Mouse (Mus musculus) kidney, postnatal 4 days (tissue): Measurements from ENCODE around the gene Nhp2.

Experiments used
- DNase-seq, 2 experiments: peaks; one replicate each; pipeline ENCODE4 v3.0.0; 2021; ENCODE audit warnings: mixed read lengths in 2 of 2

The Nhp2 gene

DNA sequence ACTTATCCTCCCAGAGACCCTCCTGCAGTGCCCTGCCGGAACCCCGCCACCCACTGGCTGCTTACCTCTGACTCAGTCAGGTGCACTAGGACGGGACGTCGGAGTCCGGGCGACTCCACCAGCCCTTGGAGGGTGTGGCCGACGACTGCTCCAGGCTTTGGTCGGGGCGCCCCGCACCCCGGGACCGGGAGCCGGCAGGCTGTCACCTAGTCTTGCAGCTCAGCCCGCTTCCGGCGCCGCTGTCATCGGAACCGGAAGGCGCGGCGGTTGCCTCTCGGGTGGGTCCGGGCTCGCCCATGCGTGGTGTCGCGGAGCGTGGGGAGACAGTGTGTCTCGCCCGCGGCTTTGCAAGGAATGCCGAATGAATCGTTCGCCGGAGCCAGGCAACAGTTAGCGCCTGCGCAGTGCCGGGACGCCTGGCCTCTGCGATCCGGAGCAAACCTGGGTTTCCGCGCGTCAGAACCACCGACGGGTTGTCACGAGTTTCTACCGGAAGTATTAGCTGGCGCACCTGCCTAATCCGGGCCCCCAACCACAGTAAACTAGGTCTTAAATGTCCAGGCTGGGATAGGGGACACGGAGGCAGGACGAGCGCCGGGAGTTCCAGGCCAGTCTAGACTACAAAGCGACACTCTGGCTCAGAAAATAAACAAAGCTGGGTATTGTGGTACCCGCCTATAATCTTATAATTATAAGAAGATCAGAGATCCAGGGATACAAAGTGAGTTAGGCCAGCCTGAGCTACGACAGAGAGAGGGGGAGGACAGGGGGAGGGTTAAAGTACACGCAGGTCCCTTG lies 16.2 kb downstream of the Nhp2 start, which contains the start of gene Rmnd5b:
TSS of gene Rmnd5b (minus strand) at position 372 of the 798 bp plus-strand sequence.
- peak; percentile 89 to 94 for DNase-seq

DNA sequence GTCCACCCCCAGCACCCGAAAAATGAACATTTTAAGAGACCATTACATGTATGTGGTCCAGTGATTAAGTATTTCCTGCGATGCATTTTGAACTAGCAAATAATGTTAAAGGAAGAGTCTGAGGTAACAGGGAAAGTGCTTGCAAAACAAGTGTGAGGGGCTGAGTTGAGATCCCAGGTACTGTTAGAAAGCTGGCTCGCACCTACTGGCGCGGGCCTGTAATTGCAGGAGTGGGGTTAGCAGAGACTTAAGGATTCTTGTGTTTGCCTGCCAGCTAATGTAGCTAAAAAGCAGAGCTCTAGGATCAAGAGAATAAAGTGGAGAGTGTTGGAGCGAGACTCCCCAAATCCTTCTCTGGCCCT lies 16.8 kb downstream of the Nhp2 start:
- peak; percentile 75 to 84 for DNase-seq

GRCm38 (mm10) chr11:51637971-51638414 lies 18.5 kb downstream of the Nhp2 start:
- DNase-seq, result peak; percentile 67 to 77

DNA sequence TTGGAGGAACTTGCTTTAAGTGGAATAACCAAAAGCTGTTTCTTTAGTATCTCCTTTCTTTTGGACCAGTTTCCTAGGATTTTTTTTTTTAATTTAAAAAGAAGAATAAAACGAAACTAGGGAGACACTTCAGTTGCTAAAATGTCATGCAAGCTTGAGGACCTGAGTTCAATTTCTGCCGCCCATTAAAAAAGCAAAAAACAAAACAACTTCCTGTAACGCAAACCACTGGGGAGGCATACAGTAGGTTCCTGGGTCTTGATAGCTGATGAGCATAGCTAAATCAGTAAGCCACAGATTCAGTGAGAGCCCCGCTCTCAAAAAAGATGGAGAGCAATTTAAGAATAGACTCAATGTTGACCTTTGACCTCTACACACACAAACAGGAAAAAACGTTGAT lies 19.0 kb downstream of the Nhp2 start:
- DNase-seq, result no peak

GRCm38 (mm10) chr11:51640748-51641147 lies 21.2 kb downstream of the Nhp2 start:
- DNase-seq, result no peak

DNA sequence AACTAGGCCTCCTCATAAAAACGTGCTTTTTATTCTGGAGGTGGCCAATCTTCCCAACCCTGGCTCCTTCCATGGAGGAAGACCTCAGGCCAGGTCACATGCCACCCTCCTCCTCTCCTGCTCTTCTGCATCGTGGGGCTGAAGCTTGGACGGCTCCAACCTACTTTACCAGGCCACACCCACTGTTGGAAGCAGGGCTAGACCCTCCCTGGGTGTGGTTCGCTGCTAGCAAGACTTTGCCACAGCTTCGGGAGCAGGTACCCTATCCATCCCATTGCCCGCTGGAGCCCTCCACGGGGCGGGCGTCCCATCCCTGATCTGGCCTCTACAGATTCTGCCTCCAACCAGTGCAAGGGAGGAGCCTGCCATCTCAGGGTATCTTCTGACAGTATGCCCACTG lies 23.7 kb downstream of the Nhp2 start:
- no peak for DNase-seq

DNA sequence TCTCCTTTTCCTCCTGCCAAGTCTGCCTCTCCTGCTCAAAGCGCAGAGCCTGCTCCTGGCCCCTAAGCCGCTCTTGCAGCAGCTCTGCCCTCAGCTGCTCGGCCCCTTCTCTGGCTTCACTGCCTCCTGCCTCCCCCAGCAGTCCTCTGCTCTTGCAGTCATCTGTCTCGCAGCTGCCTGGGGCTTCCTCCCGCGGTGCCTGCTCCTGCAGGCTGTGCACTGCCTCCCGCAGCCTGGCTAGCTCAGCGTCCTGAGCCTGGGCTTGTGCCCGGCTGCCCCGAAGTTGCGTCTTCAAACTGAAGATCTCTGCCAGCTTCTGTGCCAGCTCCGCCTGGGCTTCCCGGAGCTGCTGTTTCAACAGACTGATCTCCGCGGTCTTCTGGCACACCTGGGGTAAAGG lies 24.2 kb downstream of the Nhp2 start:
- DNase-seq, result no peak

- no peak for DNase-seq
Measured at GRCm38 (mm10) chr11:51644217-51644616, 24.7 kb downstream of the Nhp2 start.

- peak; percentile 25 to 37 for DNase-seq
Measured at GRCm38 (mm10) chr11:51645293-51645692, 25.8 kb downstream of the Nhp2 start.

DNA sequence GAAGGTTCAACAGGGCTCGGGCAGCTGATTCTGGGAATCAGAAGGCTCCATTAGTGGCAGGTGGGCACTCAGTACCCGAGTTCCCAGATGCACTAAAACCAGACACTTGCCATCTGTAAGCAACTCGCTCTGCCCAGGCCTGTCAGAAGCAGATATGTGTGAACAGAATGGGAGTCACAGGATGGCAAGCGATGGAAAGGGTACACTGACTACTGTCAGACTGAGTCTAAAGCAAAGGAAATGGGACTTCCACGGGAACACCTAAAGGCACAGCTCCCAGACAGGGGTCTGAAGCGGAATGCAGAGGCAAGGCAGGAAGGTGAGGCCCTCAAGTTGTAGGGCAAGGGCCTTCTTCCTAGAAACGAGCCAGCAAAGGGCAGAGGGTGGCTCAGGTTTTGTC lies 26.7 kb downstream of the Nhp2 start:
- DNase-seq, result no peak

- DNase-seq, result peak; percentile 47 to 59
Measured at GRCm38 (mm10) chr11:51646751-51647667, 27.5 kb downstream of the Nhp2 start.

- DNase-seq, result peak; percentile 59 to 74
Measured at GRCm38 (mm10) chr11:51648566-51648965, 29.0 kb downstream of the Nhp2 start.

DNA sequence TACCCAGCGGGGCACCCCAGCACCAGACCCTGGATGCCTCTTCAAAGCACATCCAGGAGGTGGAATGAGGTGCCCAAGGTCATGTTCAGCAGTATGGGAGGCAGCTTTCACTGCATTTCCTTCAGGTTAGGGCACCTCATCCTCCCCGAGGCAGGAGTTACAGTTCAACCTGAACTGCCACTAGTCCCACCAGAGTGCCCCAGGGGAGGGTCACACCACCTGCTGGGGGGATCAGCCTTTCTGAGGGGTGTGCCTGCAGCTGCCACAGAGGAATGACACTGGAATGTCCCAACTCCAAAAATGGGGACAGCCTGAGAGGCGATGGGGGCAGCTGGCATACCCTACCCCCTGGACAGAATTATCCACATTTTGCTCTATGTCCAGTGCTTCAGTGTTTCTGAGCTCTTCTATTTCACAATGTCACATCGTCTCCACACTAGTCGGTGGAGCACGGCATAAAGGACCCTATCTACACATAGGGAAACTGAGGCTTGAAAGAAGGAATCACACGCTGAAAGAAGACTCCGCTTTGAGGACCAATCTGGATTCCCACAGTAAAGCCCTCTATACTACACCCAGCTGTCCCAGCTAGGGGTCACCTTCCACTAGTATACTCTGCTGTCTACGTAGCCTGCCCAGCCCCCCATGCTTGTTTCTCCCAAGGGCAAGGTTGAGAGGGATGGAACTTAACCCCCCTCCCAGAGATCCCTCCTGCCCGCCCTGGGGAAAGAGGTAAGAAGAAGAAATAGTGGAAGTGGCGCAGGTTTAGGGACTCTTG lies 29.8 kb downstream of the Nhp2 start:
- DNase-seq, result peak; percentile 31 to 37

- DNase-seq, result peak in 1 of 2 experiments; percentile 55
Measured at GRCm38 (mm10) chr11:51649889-51650199, 30.3 kb downstream of the Nhp2 start.

GRCm38 (mm10) chr11:51650261-51650660 lies 30.7 kb downstream of the Nhp2 start:
- DNase-seq, result peak in 1 of 2 experiments; percentile 57

DNA sequence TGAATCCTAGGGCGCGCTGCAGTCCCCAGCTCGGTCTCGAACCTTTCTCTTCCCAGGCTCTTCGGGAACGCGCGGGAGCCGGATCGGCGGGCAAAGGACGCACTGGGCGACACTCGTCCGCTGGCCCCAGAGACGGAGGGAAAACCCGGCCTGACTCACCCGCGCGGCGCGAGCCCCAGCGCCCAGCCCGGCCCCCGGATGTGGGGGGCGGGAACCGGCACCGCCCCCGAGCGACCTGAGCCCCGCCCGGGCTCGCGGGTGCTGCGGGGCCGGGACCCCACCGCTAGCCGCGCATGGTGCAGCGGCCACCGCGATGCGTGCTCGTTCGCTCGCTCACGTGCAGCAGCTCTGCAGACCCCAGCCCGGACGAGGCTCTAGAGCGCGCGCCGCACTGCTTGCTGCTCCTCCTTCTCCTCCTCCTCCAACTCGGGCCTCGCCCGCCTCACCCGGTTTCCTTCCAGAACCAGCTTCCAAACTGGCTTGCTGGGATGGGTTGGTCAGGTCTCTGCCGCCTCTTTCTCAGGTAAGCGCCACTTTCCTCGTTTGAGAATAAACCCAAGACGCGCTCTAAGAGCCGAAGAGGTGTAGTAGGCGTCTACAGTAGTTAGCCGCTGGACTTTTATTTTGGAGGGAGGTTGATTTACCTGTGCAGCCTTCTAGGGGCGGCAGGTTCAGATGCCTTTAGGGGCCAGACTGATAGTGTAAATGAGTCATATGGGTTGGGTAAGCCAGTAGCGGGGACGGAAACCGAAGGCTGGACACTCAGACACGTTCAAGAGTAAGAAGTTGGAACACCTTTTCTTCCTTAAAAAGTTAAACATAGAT lies 31.4 kb downstream of the Nhp2 start, which contains the start of the genes N4bp3 and D930048N14Rik:
TSS of gene N4bp3 (minus strand) at position 152 of the 825 bp plus-strand sequence.
TSS of gene D930048N14Rik (plus strand) at position 264 of the 825 bp plus-strand sequence.
- DNase-seq, result peak; percentile 83 to 90

GRCm38 (mm10) chr11:51652889-51653418 lies 33.4 kb downstream of the Nhp2 start:
- no peak for DNase-seq

DNA sequence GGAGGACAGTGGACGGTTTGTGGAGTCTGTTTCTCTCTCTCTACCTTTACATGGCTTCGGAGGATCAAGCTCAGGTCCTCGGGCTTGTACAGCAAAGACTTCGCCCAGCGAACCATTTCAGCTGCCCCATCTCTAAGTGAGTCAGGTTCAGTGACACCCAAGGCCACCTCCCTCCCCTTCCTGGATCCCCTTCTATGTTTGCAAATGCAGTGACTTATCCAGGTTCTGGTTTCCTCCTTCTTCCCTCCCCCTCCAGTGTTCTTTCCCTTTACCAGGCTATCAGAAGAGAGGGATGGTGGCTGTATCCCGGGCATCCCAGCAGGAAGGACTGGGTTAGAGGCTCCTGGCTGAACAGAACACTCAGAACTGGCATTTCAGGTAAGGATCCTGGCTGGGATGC lies 34.2 kb downstream of the Nhp2 start:
- DNase-seq, result no peak

DNA sequence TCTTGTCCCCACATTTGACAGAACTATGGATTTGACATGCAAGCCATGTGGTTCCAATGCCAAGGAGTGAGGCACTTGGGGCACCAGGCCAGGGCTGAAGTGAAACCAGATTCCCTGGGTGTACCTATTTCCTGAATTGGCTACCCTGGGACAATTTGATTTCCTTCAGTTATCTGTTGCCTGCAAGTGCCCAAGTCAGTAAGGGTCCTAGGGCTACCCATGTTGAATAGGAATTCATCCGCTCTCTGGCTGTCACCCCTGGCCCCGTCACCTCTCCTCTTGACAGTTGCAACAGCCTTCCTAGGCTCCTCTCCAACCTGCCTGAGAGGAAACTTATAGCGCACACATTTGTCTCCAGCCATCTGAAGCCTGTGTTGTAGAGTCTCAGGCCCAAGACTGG lies 35.4 kb downstream of the Nhp2 start:
- DNase-seq, result no peak

DNA sequence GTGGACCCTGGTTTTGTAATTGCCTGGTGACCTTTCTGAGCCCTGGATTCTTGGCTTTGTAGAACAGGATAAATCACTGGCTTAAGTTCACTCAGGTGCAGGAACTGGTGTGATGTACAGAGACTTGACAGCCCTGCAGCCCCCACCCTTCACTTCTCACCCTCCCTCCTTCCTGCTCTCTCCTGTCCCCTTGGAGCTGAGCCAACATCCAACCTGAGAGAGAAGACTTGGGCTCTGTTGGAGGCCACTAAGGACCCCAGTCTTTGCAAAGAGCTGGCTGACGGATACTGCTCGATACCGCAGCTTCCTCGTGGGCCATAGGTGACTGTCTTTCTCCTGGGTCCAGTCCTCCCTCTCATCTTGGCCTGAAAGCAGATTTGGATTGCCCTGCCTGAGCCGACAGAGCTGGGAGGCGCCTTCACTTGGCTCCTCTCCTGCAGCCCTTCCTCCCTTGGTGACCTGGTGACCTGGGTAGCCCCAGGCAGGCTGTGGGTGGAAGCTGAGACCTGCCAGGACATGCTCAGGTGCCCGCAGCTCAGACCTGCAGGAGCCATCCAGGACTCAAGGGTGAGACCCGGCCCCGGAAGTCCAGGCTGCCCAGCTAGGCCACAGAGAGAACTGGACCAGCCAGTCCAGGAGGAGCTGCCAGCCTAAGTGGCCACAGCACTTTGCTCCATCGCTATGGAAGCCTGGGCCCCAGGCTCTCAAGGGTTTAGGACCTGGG lies 37.4 kb downstream of the Nhp2 start:
- DNase-seq, result peak; percentile 40 to 61

GRCm38 (mm10) chr11:51658291-51658690 lies 38.8 kb downstream of the Nhp2 start:
- DNase-seq, result peak in 1 of 2 experiments; percentile 39
